Mouse (Mus musculus): ENCODE data around the gene Pdcd7. TPM values are rescaled to one million over a fixed set of nuclear protein-coding genes. Genes with fewer than 3 reads are reported as not detected.

Gene Pdcd7
- polyA plus RNA-seq, 1 experiment from 2014 or later: 7.2 TPM

GRCm38 (mm10) chr9:65365721-65366120, 19.8 kb downstream of the Pdcd7 start:
- H3K4me1 ChIP-seq (ENCODE audit: control insufficient read depth, insufficient read depth, low read length): no peaks in the 10 kb centered on the region
- no peak overlapping the region for H3K4me2 ChIP-seq (ENCODE audit: low read length)
- H3K27ac ChIP-seq (ENCODE audit: low read length): no peak overlapping the region
- H3K27me3 ChIP-seq (ENCODE audit: control insufficient read depth, insufficient read depth, low read depth, low read length): no peaks in the 10 kb centered on the region
- 86% methylated on average over 7 of the region's 7 CpGs for WGBS
- no peak overlapping the region for H3K4me3 ChIP-seq (ENCODE audit: low read depth, low read length)
- ATAC-seq: no peak
- no peaks in the 10 kb centered on the region for H3K9me3 ChIP-seq (replicated peaks; ENCODE audit: control insufficient read depth, low read length, poor library complexity, severe bottlenecking)
- H3K36me3 ChIP-seq (ENCODE audit: control insufficient read depth, insufficient read depth, low read length): peaks cover 15% of the 10 kb centered on the region
- no peak overlapping the region for H3K9ac ChIP-seq (ENCODE audit: low read depth, low read length)

GRCm38 (mm10) chr9:65371756-65372155, 25.9 kb downstream of the Pdcd7 start:
- Histone ChIP-seq H3K9me3 (replicated peaks; ENCODE audit: control insufficient read depth, low read length, poor library complexity, severe bottlenecking) (no peaks in the 10 kb centered on the region), H3K4me1 (ENCODE audit: control insufficient read depth, insufficient read depth, low read length) (no peaks in the 10 kb centered on the region), H3K36me3 (ENCODE audit: control insufficient read depth, insufficient read depth, low read length) (peaks cover 8% of the 10 kb centered on the region), H3K27me3 (ENCODE audit: control insufficient read depth, insufficient read depth, low read depth, low read length) (no peaks in the 10 kb centered on the region), H3K4me3 (ENCODE audit: low read depth, low read length) (no peak overlapping the region), H3K4me2 (ENCODE audit: low read length) (no peak overlapping the region), H3K9ac (ENCODE audit: low read depth, low read length) (no peak overlapping the region), H3K27ac (ENCODE audit: low read length) (no peak overlapping the region)
- ATAC-seq: no peak
- 79% methylated on average over 24 of the region's 24 CpGs for WGBS

GRCm38 (mm10) chr9:65372449-65372848, 26.5 kb downstream of the Pdcd7 start:
- H3K4me3 ChIP-seq (ENCODE audit: low read depth, low read length): no peak overlapping the region
- peaks cover 6% of the 10 kb centered on the region; the same call in 1 of the 2 replicates for H3K36me3 ChIP-seq (ENCODE audit: control insufficient read depth, insufficient read depth, low read length)
- H3K4me2 ChIP-seq (ENCODE audit: low read length): no peak overlapping the region
- ATAC-seq: no peak
- H3K9ac ChIP-seq (ENCODE audit: low read depth, low read length): no peak overlapping the region
- no peak overlapping the region for H3K27ac ChIP-seq (ENCODE audit: low read length)
- H3K9me3 ChIP-seq (replicated peaks; ENCODE audit: control insufficient read depth, low read length, poor library complexity, severe bottlenecking): no peaks in the 10 kb centered on the region
- H3K27me3 ChIP-seq (ENCODE audit: control insufficient read depth, insufficient read depth, low read depth, low read length): no peaks in the 10 kb centered on the region
- 77% methylated on average over 4 of the region's 4 CpGs for WGBS
- H3K4me1 ChIP-seq (ENCODE audit: control insufficient read depth, insufficient read depth, low read length): no peaks in the 10 kb centered on the region

- no peaks in the 10 kb centered on the region for H3K27me3 ChIP-seq (ENCODE audit: control insufficient read depth, insufficient read depth, low read depth, low read length)
- peaks cover 6% of the 10 kb centered on the region; the same call in 1 of the 2 replicates for H3K36me3 ChIP-seq (ENCODE audit: control insufficient read depth, insufficient read depth, low read length)
- H3K4me3 ChIP-seq (ENCODE audit: low read depth, low read length): no peak overlapping the region
- H3K9me3 ChIP-seq (replicated peaks; ENCODE audit: control insufficient read depth, low read length, poor library complexity, severe bottlenecking): no peaks in the 10 kb centered on the region
- no peak overlapping the region for H3K4me2 ChIP-seq (ENCODE audit: low read length)
- no peaks in the 10 kb centered on the region for H3K4me1 ChIP-seq (ENCODE audit: control insufficient read depth, insufficient read depth, low read length)
- H3K9ac ChIP-seq (ENCODE audit: low read depth, low read length): no peak overlapping the region
- no peak for ATAC-seq
- WGBS: 86% methylated on average over 5 of the region's 5 CpGs
- no peak overlapping the region for H3K27ac ChIP-seq (ENCODE audit: low read length)
These were observed 28.7 kb downstream of the Pdcd7 start for GRCm38 (mm10) chr9:65374468-65375162.

- Histone ChIP-seq H3K27me3 (ENCODE audit: control insufficient read depth, insufficient read depth, low read depth, low read length) (no peaks in the 10 kb centered on the region), H3K9me3 (replicated peaks; ENCODE audit: control insufficient read depth, low read length, poor library complexity, severe bottlenecking) (no peaks in the 10 kb centered on the region), H3K4me1 (ENCODE audit: control insufficient read depth, insufficient read depth, low read length) (no peaks in the 10 kb centered on the region), H3K36me3 (ENCODE audit: control insufficient read depth, insufficient read depth, low read length) (peaks cover 6% of the 10 kb centered on the region; the same call in 1 of the 2 replicates), H3K4me2 (ENCODE audit: low read length) (no peak overlapping the region), H3K9ac (ENCODE audit: low read depth, low read length) (no peak overlapping the region), H3K4me3 (ENCODE audit: low read depth, low read length) (no peak overlapping the region), H3K27ac (ENCODE audit: low read length) (no peak overlapping the region)
- ATAC-seq: no peak
- WGBS: 83% methylated on average over 9 of the region's 9 CpGs
These were observed 29.4 kb downstream of the Pdcd7 start for GRCm38 (mm10) chr9:65375163-65375934.

- Histone ChIP-seq H3K36me3 (ENCODE audit: control insufficient read depth, insufficient read depth, low read length) (no peaks in the 10 kb centered on the region), H3K27me3 (ENCODE audit: control insufficient read depth, insufficient read depth, low read depth, low read length) (no peaks in the 10 kb centered on the region), H3K9me3 (replicated peaks; ENCODE audit: control insufficient read depth, low read length, poor library complexity, severe bottlenecking) (no peaks in the 10 kb centered on the region), H3K4me3 (ENCODE audit: low read depth, low read length) (no peak overlapping the region), H3K9ac (ENCODE audit: low read depth, low read length) (no peak overlapping the region), H3K27ac (ENCODE audit: low read length) (no peak overlapping the region), H3K4me1 (ENCODE audit: control insufficient read depth, insufficient read depth, low read length) (no peaks in the 10 kb centered on the region), H3K4me2 (ENCODE audit: low read length) (no peak overlapping the region)
- ATAC-seq: no peak
- WGBS: 72% methylated on average over 4 of the region's 4 CpGs
These were observed 35.2 kb downstream of the Pdcd7 start for GRCm38 (mm10) chr9:65381017-65381590.

- H3K9ac ChIP-seq (ENCODE audit: low read depth, low read length): no peak overlapping the region
These were observed 36.3 kb downstream of the Pdcd7 start for GRCm38 (mm10) chr9:65382031-65382750.

GRCm38 (mm10) chr9:65382751-65383097, 36.8 kb downstream of the Pdcd7 start:
- no peak overlapping the region for H3K9ac ChIP-seq (ENCODE audit: low read depth, low read length)
- 71% methylated on average over 3 of the region's 3 CpGs for WGBS
- no peaks in the 10 kb centered on the region for H3K9me3 ChIP-seq (replicated peaks; ENCODE audit: control insufficient read depth, low read length, poor library complexity, severe bottlenecking)

More at GRCm38 (mm10) chr9:65382031-65382750, 36.3 kb downstream of the Pdcd7 start:
- Histone ChIP-seq H3K4me1 (ENCODE audit: control insufficient read depth, insufficient read depth, low read length) (no peaks in the 10 kb centered on the region), H3K4me2 (ENCODE audit: low read length) (no peak overlapping the region), H3K27ac (ENCODE audit: low read length) (no peak overlapping the region), H3K9me3 (replicated peaks; ENCODE audit: control insufficient read depth, low read length, poor library complexity, severe bottlenecking) (no peaks in the 10 kb centered on the region), H3K27me3 (ENCODE audit: control insufficient read depth, insufficient read depth, low read depth, low read length) (no peaks in the 10 kb centered on the region), H3K36me3 (ENCODE audit: control insufficient read depth, insufficient read depth, low read length) (no peaks in the 10 kb centered on the region), H3K4me3 (ENCODE audit: low read depth, low read length) (no peak overlapping the region)
- WGBS: 86% methylated on average over 6 of the region's 6 CpGs
- ATAC-seq: no peak

More at GRCm38 (mm10) chr9:65382751-65383097, 36.8 kb downstream of the Pdcd7 start:
- Histone ChIP-seq H3K4me2 (ENCODE audit: low read length) (no peak overlapping the region), H3K36me3 (ENCODE audit: control insufficient read depth, insufficient read depth, low read length) (no peaks in the 10 kb centered on the region), H3K4me1 (ENCODE audit: control insufficient read depth, insufficient read depth, low read length) (no peaks in the 10 kb centered on the region), H3K27ac (ENCODE audit: low read length) (no peak overlapping the region), H3K4me3 (ENCODE audit: low read depth, low read length) (no peak overlapping the region), H3K27me3 (ENCODE audit: control insufficient read depth, insufficient read depth, low read depth, low read length) (no peaks in the 10 kb centered on the region)
- no peak for ATAC-seq

Data from midbrain, embryonic 16.5 days (tissue).